Mouse (Mus musculus): Measurements from ENCODE around the gene Nfib. TPM values are rescaled to one million over a fixed set of nuclear protein-coding genes. Genes with fewer than 3 reads are reported as not detected.
A peak's percentile ranks its signal among the peaks of the same experiment; 100 is the strongest.

The Nfib gene
- polyA plus RNA-seq, 1 experiment from 2014 or later, result 72.0 TPM

GRCm38 (mm10) chr4:82492737-82493136 is 212.8 kb downstream of the Nfib start:
- Histone ChIP-seq H3K4me1 (ENCODE audit: control insufficient read depth, insufficient read depth, low read length) (peaks cover 6% of the 10 kb centered on the region; the same call in 1 of the 2 replicates), H3K36me3 (ENCODE audit: control insufficient read depth, insufficient read depth, low read length) (peaks cover 1% of the 10 kb centered on the region; the same call in 1 of the 2 replicates), H3K9me3 (ENCODE audit: control insufficient read depth, low read length) (no peaks in the 10 kb centered on the region), H3K4me3 (replicated peaks; ENCODE audit: low read depth, low read length) (no peak overlapping the region), H3K9ac (replicated peaks; ENCODE audit: low read length) (no peak overlapping the region), H3K4me2 (ENCODE audit: low read length) (peak overlapping the region; percentile 98), H3K27ac (replicated peaks; ENCODE audit: low read depth, low read length) (no peak overlapping the region), H3K27me3 (ENCODE audit: control insufficient read depth, insufficient read depth, low read length) (no peaks in the 10 kb centered on the region)
- DNase-seq (peak; percentile 34), ATAC-seq (ENCODE audit: low FRiP score, low TSS enrichment) (no peak)
- 64% methylated on average over 2 of the region's 2 CpGs for WGBS

GRCm38 (mm10) chr4:82489939-82490338 is 215.6 kb downstream of the Nfib start:
- 0 out of 2 replicates have a peak overlapping the region, but pooled peaks have one; percentile 1 for H3K4me2 ChIP-seq (ENCODE audit: low read length)
- no peak overlapping the region for H3K4me3 ChIP-seq (replicated peaks; ENCODE audit: low read depth, low read length)
- no peaks in the 10 kb centered on the region for H3K9me3 ChIP-seq (ENCODE audit: control insufficient read depth, low read length)
- DNase-seq (no peak), ATAC-seq (ENCODE audit: low FRiP score, low TSS enrichment) (no peak)
- 13% methylated on average over 2 of the region's 2 CpGs for WGBS
- H3K36me3 ChIP-seq (ENCODE audit: control insufficient read depth, insufficient read depth, low read length), result no peaks in the 10 kb centered on the region
- peaks cover 7% of the 10 kb centered on the region; the same call in 1 of the 2 replicates for H3K4me1 ChIP-seq (ENCODE audit: control insufficient read depth, insufficient read depth, low read length)
- H3K27ac ChIP-seq (replicated peaks; ENCODE audit: low read depth, low read length), result no peak overlapping the region
- H3K27me3 ChIP-seq (ENCODE audit: control insufficient read depth, insufficient read depth, low read length), result no peaks in the 10 kb centered on the region
- no peak overlapping the region for H3K9ac ChIP-seq (replicated peaks; ENCODE audit: low read length)

- WGBS, result 96% methylated on average over 2 of the region's 2 CpGs
Observed at GRCm38 (mm10) chr4:82485910-82486309, 219.6 kb downstream of the Nfib start.

GRCm38 (mm10) chr4:82483871-82484270 is 221.7 kb downstream of the Nfib start:
- no peak for ATAC-seq (ENCODE audit: low FRiP score, low TSS enrichment)
- no peak overlapping the region for H3K4me2 ChIP-seq (ENCODE audit: low read length)
- H3K4me1 ChIP-seq (ENCODE audit: control insufficient read depth, insufficient read depth, low read length), result peaks cover 9% of the 10 kb centered on the region; the same call in 1 of the 2 replicates

More at GRCm38 (mm10) chr4:82485910-82486309, 219.6 kb downstream of the Nfib start:
- no peak for DNase-seq
- Histone ChIP-seq H3K27me3 (ENCODE audit: control insufficient read depth, insufficient read depth, low read length) (no peaks in the 10 kb centered on the region), H3K27ac (replicated peaks; ENCODE audit: low read depth, low read length) (no peak overlapping the region), H3K36me3 (ENCODE audit: control insufficient read depth, insufficient read depth, low read length) (no peaks in the 10 kb centered on the region), H3K4me3 (replicated peaks; ENCODE audit: low read depth, low read length) (no peak overlapping the region), H3K9ac (replicated peaks; ENCODE audit: low read length) (no peak overlapping the region), H3K9me3 (ENCODE audit: control insufficient read depth, low read length) (no peaks in the 10 kb centered on the region), H3K4me1 (ENCODE audit: control insufficient read depth, insufficient read depth, low read length) (peaks cover 6% of the 10 kb centered on the region; the same call in 1 of the 2 replicates), H3K4me2 (ENCODE audit: low read length) (no peak overlapping the region)
- ATAC-seq (ENCODE audit: low FRiP score, low TSS enrichment), result no peak

GRCm38 (mm10) chr4:82483298-82483697 is 222.3 kb downstream of the Nfib start:
- Histone ChIP-seq H3K4me2 (ENCODE audit: low read length) (no peak overlapping the region), H3K36me3 (ENCODE audit: control insufficient read depth, insufficient read depth, low read length) (no peaks in the 10 kb centered on the region), H3K4me1 (ENCODE audit: control insufficient read depth, insufficient read depth, low read length) (peaks cover 9% of the 10 kb centered on the region; the same call in 1 of the 2 replicates), H3K27ac (replicated peaks; ENCODE audit: low read depth, low read length) (no peak overlapping the region), H3K9ac (replicated peaks; ENCODE audit: low read length) (no peak overlapping the region), H3K27me3 (ENCODE audit: control insufficient read depth, insufficient read depth, low read length) (no peaks in the 10 kb centered on the region), H3K4me3 (replicated peaks; ENCODE audit: low read depth, low read length) (no peak overlapping the region), H3K9me3 (ENCODE audit: control insufficient read depth, low read length) (no peaks in the 10 kb centered on the region)
- DNase-seq (no peak), ATAC-seq (ENCODE audit: low FRiP score, low TSS enrichment) (no peak)
- WGBS, result 86% methylated on average over 6 of the region's 6 CpGs

More at GRCm38 (mm10) chr4:82483871-82484270, 221.7 kb downstream of the Nfib start:
- Histone ChIP-seq H3K36me3 (ENCODE audit: control insufficient read depth, insufficient read depth, low read length) (no peaks in the 10 kb centered on the region), H3K27ac (replicated peaks; ENCODE audit: low read depth, low read length) (no peak overlapping the region), H3K9ac (replicated peaks; ENCODE audit: low read length) (no peak overlapping the region), H3K4me3 (replicated peaks; ENCODE audit: low read depth, low read length) (no peak overlapping the region), H3K27me3 (ENCODE audit: control insufficient read depth, insufficient read depth, low read length) (no peaks in the 10 kb centered on the region), H3K9me3 (ENCODE audit: control insufficient read depth, low read length) (no peaks in the 10 kb centered on the region)
- no peak for DNase-seq
- 63% methylated on average over 1 of the region's 1 CpGs for WGBS

- H3K4me3 ChIP-seq (replicated peaks; ENCODE audit: low read depth, low read length), result no peak overlapping the region
- DNase-seq (no peak), ATAC-seq (ENCODE audit: low FRiP score, low TSS enrichment) (no peak)
- no peak overlapping the region for H3K9ac ChIP-seq (replicated peaks; ENCODE audit: low read length)
- WGBS, result 79% methylated on average over 9 of the region's 9 CpGs
- H3K36me3 ChIP-seq (ENCODE audit: control insufficient read depth, insufficient read depth, low read length), result no peaks in the 10 kb centered on the region
- no peaks in the 10 kb centered on the region for H3K9me3 ChIP-seq (ENCODE audit: control insufficient read depth, low read length)
- no peak overlapping the region for H3K27ac ChIP-seq (replicated peaks; ENCODE audit: low read depth, low read length)
- no peaks in the 10 kb centered on the region for H3K27me3 ChIP-seq (ENCODE audit: control insufficient read depth, insufficient read depth, low read length)
- H3K4me2 ChIP-seq (ENCODE audit: low read length), result no peak overlapping the region
- H3K4me1 ChIP-seq (ENCODE audit: control insufficient read depth, insufficient read depth, low read length), result peaks cover 9% of the 10 kb centered on the region; the same call in 1 of the 2 replicates
Observed at GRCm38 (mm10) chr4:82480635-82481034, 224.9 kb downstream of the Nfib start.

- ATAC-seq (ENCODE audit: low FRiP score, low TSS enrichment), result no peak
- peaks cover 3% of the 10 kb centered on the region; the same call in 1 of the 2 replicates for H3K4me1 ChIP-seq (ENCODE audit: control insufficient read depth, insufficient read depth, low read length)
Observed at GRCm38 (mm10) chr4:82479394-82479793, 226.2 kb downstream of the Nfib start.

GRCm38 (mm10) chr4:82477742-82478141 is 227.8 kb downstream of the Nfib start:
- Histone ChIP-seq H3K9ac (replicated peaks; ENCODE audit: low read length) (no peak overlapping the region), H3K4me2 (ENCODE audit: low read length) (no peak overlapping the region), H3K9me3 (ENCODE audit: control insufficient read depth, low read length) (no peaks in the 10 kb centered on the region), H3K4me3 (replicated peaks; ENCODE audit: low read depth, low read length) (no peak overlapping the region), H3K27ac (replicated peaks; ENCODE audit: low read depth, low read length) (no peak overlapping the region), H3K36me3 (ENCODE audit: control insufficient read depth, insufficient read depth, low read length) (no peaks in the 10 kb centered on the region), H3K27me3 (ENCODE audit: control insufficient read depth, insufficient read depth, low read length) (no peaks in the 10 kb centered on the region), H3K4me1 (ENCODE audit: control insufficient read depth, insufficient read depth, low read length) (0 out of 2 replicates have a peak, but pooled peaks cover 3% of the 10 kb centered on the region)
- DNase-seq (no peak), ATAC-seq (ENCODE audit: low FRiP score, low TSS enrichment) (no peak)
- WGBS, result 90% methylated on average over 2 of the region's 2 CpGs

More at GRCm38 (mm10) chr4:82479394-82479793, 226.2 kb downstream of the Nfib start:
- no peak overlapping the region for H3K27ac ChIP-seq (replicated peaks; ENCODE audit: low read depth, low read length)
- H3K9me3 ChIP-seq (ENCODE audit: control insufficient read depth, low read length), result no peaks in the 10 kb centered on the region
- H3K27me3 ChIP-seq (ENCODE audit: control insufficient read depth, insufficient read depth, low read length), result no peaks in the 10 kb centered on the region
- no peak overlapping the region for H3K4me3 ChIP-seq (replicated peaks; ENCODE audit: low read depth, low read length)
- WGBS, result 65% methylated on average over 4 of the region's 4 CpGs
- H3K9ac ChIP-seq (replicated peaks; ENCODE audit: low read length), result no peak overlapping the region
- no peak overlapping the region for H3K4me2 ChIP-seq (ENCODE audit: low read length)
- no peak for DNase-seq
- no peaks in the 10 kb centered on the region for H3K36me3 ChIP-seq (ENCODE audit: control insufficient read depth, insufficient read depth, low read length)

- H3K4me1 ChIP-seq (ENCODE audit: control insufficient read depth, insufficient read depth, low read length), result 0 out of 2 replicates have a peak, but pooled peaks cover 3% of the 10 kb centered on the region
- no peak for ATAC-seq (ENCODE audit: low FRiP score, low TSS enrichment)
- no peaks in the 10 kb centered on the region for H3K9me3 ChIP-seq (ENCODE audit: control insufficient read depth, low read length)
- no peaks in the 10 kb centered on the region for H3K36me3 ChIP-seq (ENCODE audit: control insufficient read depth, insufficient read depth, low read length)
- WGBS, result 36% methylated on average over 2 of the region's 2 CpGs
- H3K9ac ChIP-seq (replicated peaks; ENCODE audit: low read length), result no peak overlapping the region
- H3K27me3 ChIP-seq (ENCODE audit: control insufficient read depth, insufficient read depth, low read length), result no peaks in the 10 kb centered on the region
- no peak overlapping the region for H3K27ac ChIP-seq (replicated peaks; ENCODE audit: low read depth, low read length)
- no peak for DNase-seq
- H3K4me3 ChIP-seq (replicated peaks; ENCODE audit: low read depth, low read length), result no peak overlapping the region
- H3K4me2 ChIP-seq (ENCODE audit: low read length), result no peak overlapping the region
Observed at GRCm38 (mm10) chr4:82476411-82476810, 229.1 kb downstream of the Nfib start.
